Mouse (Mus musculus) adrenal gland, adult 2 months (tissue): ENCODE measurements around the gene Kncn. TPM values are rescaled to one million over a fixed set of nuclear protein-coding genes. Genes with fewer than 3 reads are reported as not detected.

Experiments used
- DNase-seq: peaks from one replicate; pipeline ENCODE4 v3.0.0; 2021
- long read RNA-seq: library from polyadenylated mRNA; stranded (forward); transcript quantifications from one replicate; pipeline ENCODE4 v2.0.0, GENCODE M21; 2021
- polyA plus RNA-seq: library from polyadenylated mRNA; depleted of rRNA; stranded (reverse); fragments of >200 nt; gene quantifications from 2 replicates; pipeline ENCODE4 v1.2.3, GENCODE M21; 2012; rRNA removed
- total RNA-seq, 2 experiments: library from RNA; stranded (reverse); gene quantifications; 2 replicates each; pipeline ENCODE4 v1.2.3; 2021

The Kncn gene
- total RNA-seq, result not detected
- polyA plus RNA-seq, result 0.10 TPM in 1 of 2 replicates, not detected in the other
- long read RNA-seq, result 0 reads

DNA sequence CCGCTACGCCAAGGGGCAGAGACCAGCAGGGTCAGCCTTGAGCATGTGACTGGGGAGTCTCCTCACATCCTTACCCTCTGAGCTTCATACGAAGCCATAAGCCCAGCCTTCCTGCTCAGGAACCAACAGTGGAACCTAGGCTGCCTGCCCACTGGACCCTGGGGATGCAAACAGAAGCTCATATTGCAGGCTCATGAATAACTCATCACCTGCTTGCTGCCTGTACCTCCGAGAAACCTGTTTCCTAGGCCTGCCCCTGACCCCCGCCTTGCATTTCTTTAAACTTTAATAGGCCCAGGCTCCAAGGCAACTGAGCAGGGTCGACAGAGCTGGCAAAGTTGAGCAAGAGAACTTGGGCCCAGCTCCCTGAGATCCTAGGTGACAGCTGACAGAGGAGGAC, at the start of gene Kncn:
TSS of gene Kncn (plus strand) at position 379 of the 400 bp plus-strand sequence.
- no peak for DNase-seq

GRCm38 (mm10) chr4:115835576-115835975, 48.6 kb upstream of the Kncn start:
- no peak for DNase-seq

- DNase-seq, result no peak
Measured at GRCm38 (mm10) chr4:115838196-115838595, 46.0 kb upstream of the Kncn start.

- peak; percentile 95 for DNase-seq
Measured at GRCm38 (mm10) chr4:115838696-115839641, 45.2 kb upstream of the Kncn start, which contains the start of gene Mknk1. Gene Mknk1 (plus strand): TSS chr4:115839198.

GRCm38 (mm10) chr4:115839956-115840355, 44.2 kb upstream of the Kncn start:
- no peak for DNase-seq

DNA sequence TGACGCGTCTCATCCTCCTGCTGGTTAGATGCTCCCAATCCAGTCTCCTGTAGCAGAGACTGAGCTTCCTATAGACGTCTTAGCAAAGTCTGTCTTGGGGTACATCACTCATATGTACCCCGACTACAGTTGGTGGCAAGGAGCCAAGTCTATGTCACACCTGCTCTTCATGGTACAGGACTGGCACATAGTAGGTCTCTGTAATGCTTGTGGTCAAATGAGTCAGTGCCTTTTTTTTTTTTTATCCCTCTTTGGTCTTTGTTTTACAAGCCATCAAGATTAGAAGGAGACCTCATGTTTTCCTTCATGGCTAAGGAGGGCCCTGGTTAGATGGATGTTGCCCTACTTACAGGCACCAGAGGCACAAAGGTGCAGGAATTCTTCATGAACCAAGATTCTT, 43.4 kb upstream of the Kncn start:
- no peak for DNase-seq

GRCm38 (mm10) chr4:115846656-115847055, 37.5 kb upstream of the Kncn start:
- DNase-seq, result no peak

DNA sequence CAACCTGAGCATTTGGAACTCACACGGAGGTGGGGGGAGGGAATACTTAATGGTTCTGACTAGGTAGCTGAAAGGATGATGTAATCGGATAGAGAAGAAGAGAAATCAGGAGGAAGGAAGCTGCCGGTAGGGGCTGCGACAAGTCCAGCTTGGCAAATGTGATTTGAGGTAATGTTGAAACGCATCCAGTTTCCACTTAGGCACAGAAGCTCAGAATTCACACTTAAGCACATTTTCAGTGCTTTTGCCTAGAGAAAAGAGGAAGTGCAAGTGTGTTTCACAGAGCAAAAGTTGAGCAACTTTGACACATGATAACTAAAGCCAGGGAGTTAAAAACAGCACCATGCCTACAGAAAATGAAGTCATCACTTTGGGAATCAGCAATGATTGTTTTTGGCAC, 36.8 kb upstream of the Kncn start:
- no peak for DNase-seq

DNA sequence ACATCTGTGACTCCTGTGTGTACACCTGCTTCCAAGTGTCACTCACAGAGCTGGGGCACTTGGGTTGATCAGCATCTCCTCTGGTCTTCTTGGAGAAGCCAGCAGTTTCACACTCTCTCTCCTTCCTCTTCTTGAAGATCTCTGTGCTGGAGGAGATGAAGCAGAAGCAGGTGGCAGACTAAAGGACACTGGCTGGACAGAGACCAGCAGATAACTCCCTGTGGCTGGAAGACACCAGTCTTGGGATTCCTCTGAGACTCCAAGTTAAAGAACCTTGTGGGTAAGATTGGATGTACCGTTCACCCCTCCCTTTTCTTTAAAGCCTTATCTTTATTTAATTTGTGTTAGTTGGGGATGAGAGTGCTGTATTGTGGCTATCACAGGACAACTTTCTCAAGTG, 36.1 kb upstream of the Kncn start:
- no peak for DNase-seq

GRCm38 (mm10) chr4:115848990-115849677, 35.1 kb upstream of the Kncn start:
- DNase-seq, result no peak

GRCm38 (mm10) chr4:115850111-115850510, 34.1 kb upstream of the Kncn start:
- no peak for DNase-seq

DNA sequence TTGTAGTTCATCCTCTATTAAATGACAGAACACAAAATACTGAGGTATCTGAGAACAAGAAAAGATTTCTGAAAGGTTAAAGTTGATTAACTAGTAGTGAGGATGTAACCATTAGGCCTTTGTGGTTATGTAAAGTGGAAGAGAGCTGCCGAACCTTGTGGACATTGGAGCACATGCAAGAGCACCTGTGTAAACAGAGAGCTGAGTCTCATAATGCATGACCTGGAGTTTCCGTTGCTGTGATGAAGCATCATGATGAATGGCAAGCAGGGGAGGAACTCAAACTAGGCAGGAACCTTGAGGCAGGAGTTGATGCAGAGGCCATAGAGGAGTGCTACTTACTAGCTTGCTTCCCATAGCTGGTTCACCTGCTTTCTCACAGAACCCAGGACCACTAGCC, 33.6 kb upstream of the Kncn start:
- DNase-seq, result no peak

- no peak for DNase-seq
Measured at GRCm38 (mm10) chr4:115851569-115851968, 32.6 kb upstream of the Kncn start.

GRCm38 (mm10) chr4:115855100-115855499, 29.1 kb upstream of the Kncn start:
- no peak for DNase-seq

GRCm38 (mm10) chr4:115855609-115856008, 28.6 kb upstream of the Kncn start:
- DNase-seq, result no peak

DNA sequence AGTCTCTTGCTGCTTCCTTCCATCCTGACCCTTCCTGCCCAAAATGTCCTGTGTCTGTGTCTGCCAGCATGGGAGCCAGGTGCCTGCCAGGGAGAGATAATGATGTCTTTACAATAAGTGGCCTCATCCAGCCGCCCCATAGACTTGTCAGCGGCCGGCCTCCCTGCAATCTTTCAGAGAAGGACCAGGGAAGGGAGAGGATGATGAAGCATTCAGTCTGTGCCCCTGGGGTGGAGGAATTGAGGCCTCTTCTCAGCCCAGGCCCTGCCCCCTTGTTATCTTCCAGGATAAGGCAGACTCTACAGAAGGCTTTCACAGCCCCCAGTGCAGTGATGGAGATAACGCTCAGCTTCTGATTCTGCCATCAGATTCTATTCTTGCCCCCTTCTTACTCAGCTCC, 27.9 kb upstream of the Kncn start:
- no peak for DNase-seq

GRCm38 (mm10) chr4:115857293-115857883, 26.8 kb upstream of the Kncn start:
- DNase-seq, result peak; percentile 27

GRCm38 (mm10) chr4:115863352-115863751, 20.8 kb upstream of the Kncn start:
- DNase-seq, result no peak

- no peak for DNase-seq
Measured at GRCm38 (mm10) chr4:115863880-115864279, 20.3 kb upstream of the Kncn start.

- DNase-seq, result no peak
Measured at GRCm38 (mm10) chr4:115869512-115870210, 14.5 kb upstream of the Kncn start.

GRCm38 (mm10) chr4:115873231-115873630, 11.0 kb upstream of the Kncn start:
- no peak for DNase-seq

DNA sequence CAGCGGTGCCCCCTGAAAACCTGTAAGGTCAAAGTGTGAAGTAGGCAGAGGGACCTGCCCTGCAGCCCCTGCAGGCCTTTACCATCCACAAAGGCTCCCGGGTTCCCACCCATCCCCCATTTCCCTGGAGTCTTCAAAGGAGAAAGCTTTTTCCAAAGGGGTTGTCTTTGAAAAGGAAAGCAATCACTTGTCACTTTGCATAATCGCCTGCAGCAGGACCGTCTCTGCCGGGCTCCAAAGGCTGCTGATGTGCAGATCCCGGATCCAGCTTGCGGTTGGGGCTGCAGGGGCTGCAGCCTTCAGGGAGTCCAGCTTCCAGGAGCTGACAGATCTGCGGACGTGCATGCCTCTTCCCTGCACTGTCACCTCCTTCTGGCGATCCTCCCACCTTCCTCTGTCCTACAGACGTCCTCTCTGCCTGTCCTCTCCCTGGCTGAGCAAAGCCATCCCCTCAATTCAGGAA, 6.0 kb upstream of the Kncn start:
- DNase-seq, result no peak
